Mouse (Mus musculus): ENCODE results near the gene Gm20388.

DNA sequence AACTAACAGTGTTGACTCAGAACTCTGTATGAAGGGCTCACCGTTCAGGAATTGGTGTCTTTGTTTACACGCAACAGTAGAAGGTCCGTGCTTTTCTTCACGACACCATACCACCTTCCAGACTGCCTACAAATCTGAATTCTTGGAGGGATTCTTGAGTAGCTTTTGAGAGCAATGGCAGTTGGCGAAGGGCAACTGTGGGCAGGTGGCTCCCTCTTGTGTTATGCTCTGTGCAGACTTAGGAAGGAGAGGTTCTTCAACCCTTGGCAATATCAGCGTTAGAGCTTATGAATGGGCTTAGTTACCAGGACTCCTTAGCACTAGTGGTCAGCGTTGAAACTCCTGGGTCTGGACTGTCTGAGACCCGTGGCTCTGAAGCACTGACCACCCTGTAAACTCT lies 4081.9 kb downstream of the Gm20388 start:
- TF ChIP-seq GATA1 (IDR thresholded peaks at IDR 0.05; ENCODE audit: low read length) (no peak), TAL1 (IDR thresholded peaks at IDR 0.05; ENCODE audit: low read length) (no peak)

Data from erythroblast, embryonic 14.5 days (primary cell).